Mouse (Mus musculus): ENCODE measurements around the gene Smok2a.

- TF ChIP-seq CTCF (IDR thresholded peaks at IDR 0.05; ENCODE audit: low read depth, low read length) (no peak), POLR2A (IDR thresholded peaks at IDR 0.05; ENCODE audit: extremely low read depth, insufficient read depth, low read length) (no peak)
Measured at GRCm38 (mm10) chr17:13215595-13215994, 5.4 kb upstream of the Smok2a start.
